Mouse (Mus musculus) intestine, embryonic 16.5 days (tissue): Measurements from ENCODE around the gene Edrf1. TPM values are rescaled to one million over a fixed set of nuclear protein-coding genes. Genes with fewer than 3 reads are reported as not detected.

Source experiments
- ATAC-seq: fragments of 200-750 bp; cut with Nextera tagmentation; 2 replicates; pipeline ENCODE4 v1.8.0; 2017; ENCODE audit warnings: moderate TSS enrichment, moderate library complexity
- H3K27ac ChIP-seq: fragments of 300-500 bp; sonication (generic); 2 replicates; pipeline ENCODE4 v1.5.1; 2014; ENCODE audit warnings: mild to moderate bottlenecking, low read length
- H3K27me3 ChIP-seq: fragments of 300-500 bp; sonication (generic); replicated peaks from 2 replicates; pipeline ENCODE4 v1.6.1; 2014; ENCODE audit warnings: low read length, control low read depth, mixed read lengths; ENCODE audit not compliant: control insufficient read depth, insufficient read depth
- H3K36me3 ChIP-seq: fragments of 300-500 bp; sonication (generic); 2 replicates; pipeline ENCODE4 v1.6.1; 2014; ENCODE audit warnings: low read length, control low read depth; ENCODE audit not compliant: control insufficient read depth, insufficient read depth
- H3K4me1 ChIP-seq: fragments of 300-500 bp; sonication (generic); 2 replicates; pipeline ENCODE4 v1.6.1; 2014; ENCODE audit warnings: low read length, control low read depth, mixed read lengths; ENCODE audit not compliant: control insufficient read depth, insufficient read depth
- H3K4me2 ChIP-seq: fragments of 300-500 bp; sonication (generic); 2 replicates; pipeline ENCODE4 v1.6.1; 2014; ENCODE audit warnings: low read depth, low read length, control low read depth
- H3K4me3 ChIP-seq: fragments of 300-500 bp; sonication (generic); 2 replicates; pipeline ENCODE4 v1.5.1; 2014; ENCODE audit warnings: mild to moderate bottlenecking, low read length
- H3K9ac ChIP-seq: fragments of 300-500 bp; sonication (generic); 2 replicates; pipeline ENCODE4 v1.6.1; 2014; ENCODE audit warnings: low read depth, low read length
- H3K9me3 ChIP-seq: fragments of 300-500 bp; sonication (generic); 2 replicates; pipeline ENCODE4 v1.6.1; 2016; ENCODE audit warnings: low read length, control low read depth; ENCODE audit not compliant: control insufficient read depth
- WGBS: fragments of 180-500 bp; shearing (Covaris S2); extraction: QIAGEN DNeasy Blood & Tissue Kit; methylation state at CpG from one replicate; pipeline ENCODE4 v1.1.7; 2014; 5-methylcytosine and 5-hydroxymethylcytosine counted together
- polyA plus RNA-seq: library from polyadenylated mRNA; unstranded; fragments of >200 nt; fragmentation: Nextera tagmentation; extraction: Ambion mirVana; gene quantifications from 2 replicates; pipeline ENCODE4 v1.2.1, GENCODE M21; 2015

Gene Edrf1
- polyA plus RNA-seq, 1 experiment from 2014 or later, result 14.1 TPM

- peak; percentile 12; the same call in 1 of the 2 replicates for ATAC-seq
- H3K4me2 ChIP-seq, result peak overlapping the region; percentile 78
- H3K36me3 ChIP-seq, result peaks cover 8% of the 10 kb centered on the region; the same call in 1 of the 2 replicates
- H3K4me3 ChIP-seq, result peak overlapping the region; percentile 95
- H3K27ac ChIP-seq, result peak overlapping the region; percentile 91
- H3K27me3 ChIP-seq, result no peaks in the 10 kb centered on the region
- 2% methylated on average over 21 of the region's 21 CpGs for WGBS
- H3K9ac ChIP-seq, result peak overlapping the region; percentile 83
- H3K4me1 ChIP-seq, result peaks cover 11% of the 10 kb centered on the region
- H3K9me3 ChIP-seq, result no peaks in the 10 kb centered on the region
Measured at GRCm38 (mm10) chr7:133636738-133637352, 498 bp upstream of the Edrf1 start.

DNA sequence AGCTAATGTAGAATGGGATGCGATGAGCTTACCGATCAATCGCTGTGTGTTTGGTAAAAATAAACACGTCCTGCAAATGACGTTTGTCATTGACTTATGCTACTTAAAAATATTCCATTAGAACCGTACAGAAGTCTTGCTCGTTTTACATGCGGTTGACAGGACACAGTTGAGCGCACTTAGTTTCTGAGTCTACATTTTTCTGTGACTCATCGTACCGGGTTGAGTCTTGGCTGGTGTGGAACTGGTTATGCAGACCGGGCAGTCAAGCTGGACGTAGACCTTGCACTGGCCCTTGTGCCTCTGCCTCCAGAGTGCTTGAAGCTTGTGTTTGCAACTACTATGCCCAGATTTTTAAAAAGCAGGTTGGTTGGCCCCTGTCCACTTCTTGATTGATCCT is 963 bp downstream of the Edrf1 start:
- peaks cover 11% of the 10 kb centered on the region for H3K4me1 ChIP-seq
- no peaks in the 10 kb centered on the region for H3K9me3 ChIP-seq
- H3K4me2 ChIP-seq, result peak overlapping the region; percentile 78
- peak overlapping the region; percentile 95 for H3K4me3 ChIP-seq
- 4% methylated on average over 13 of the region's 13 CpGs for WGBS
- H3K9ac ChIP-seq, result peak overlapping the region; percentile 98
- H3K36me3 ChIP-seq, result peaks cover 10% of the 10 kb centered on the region; the same call in 1 of the 2 replicates
- H3K27me3 ChIP-seq, result no peaks in the 10 kb centered on the region
- no peak for ATAC-seq
- peak overlapping the region; percentile 89 for H3K27ac ChIP-seq

GRCm38 (mm10) chr7:133638821-133639220 is 1.5 kb downstream of the Edrf1 start:
- no peak for ATAC-seq
- H3K9ac ChIP-seq, result no peak overlapping the region

DNA sequence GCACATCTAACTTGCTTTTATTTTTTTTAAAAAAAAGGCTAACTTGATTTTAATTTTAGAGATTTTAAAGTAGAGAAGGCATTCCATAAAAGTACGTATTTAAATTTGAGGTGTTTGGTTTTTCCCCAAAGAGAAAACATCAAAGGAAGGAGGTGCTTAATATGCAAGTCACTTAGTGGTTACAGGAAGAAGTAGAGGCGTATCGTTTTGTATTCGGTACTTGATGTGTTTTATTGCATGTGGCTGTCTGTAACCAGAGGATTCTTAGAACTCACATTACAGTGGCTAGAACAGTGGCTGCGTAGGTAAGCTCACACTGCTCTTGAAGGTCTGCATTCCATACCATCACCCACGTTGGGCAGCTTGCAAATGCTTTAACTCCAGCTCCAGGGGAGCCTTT is 8.4 kb downstream of the Edrf1 start:
- Histone ChIP-seq H3K4me1 (no peaks in the 10 kb centered on the region), H3K27ac (no peak overlapping the region), H3K27me3 (no peaks in the 10 kb centered on the region), H3K9ac (no peak overlapping the region), H3K36me3 (peaks cover 19% of the 10 kb centered on the region), H3K4me2 (no peak overlapping the region), H3K9me3 (no peaks in the 10 kb centered on the region), H3K4me3 (no peak overlapping the region)
- WGBS, result 91% methylated on average over 6 of the region's 6 CpGs
- ATAC-seq, result no peak

More at GRCm38 (mm10) chr7:133638821-133639220, 1.5 kb downstream of the Edrf1 start:
- peaks cover 13% of the 10 kb centered on the region; the same call in 1 of the 2 replicates for H3K36me3 ChIP-seq
- H3K4me3 ChIP-seq, result peak overlapping the region; percentile 95; the same call in 1 of the 2 replicates
- H3K4me1 ChIP-seq, result peaks cover 11% of the 10 kb centered on the region
- H3K4me2 ChIP-seq, result peak overlapping the region; percentile 78
- no peaks in the 10 kb centered on the region for H3K9me3 ChIP-seq
- no peak overlapping the region for H3K27ac ChIP-seq
- H3K27me3 ChIP-seq, result no peaks in the 10 kb centered on the region
- 84% methylated on average over 13 of the region's 13 CpGs for WGBS

DNA sequence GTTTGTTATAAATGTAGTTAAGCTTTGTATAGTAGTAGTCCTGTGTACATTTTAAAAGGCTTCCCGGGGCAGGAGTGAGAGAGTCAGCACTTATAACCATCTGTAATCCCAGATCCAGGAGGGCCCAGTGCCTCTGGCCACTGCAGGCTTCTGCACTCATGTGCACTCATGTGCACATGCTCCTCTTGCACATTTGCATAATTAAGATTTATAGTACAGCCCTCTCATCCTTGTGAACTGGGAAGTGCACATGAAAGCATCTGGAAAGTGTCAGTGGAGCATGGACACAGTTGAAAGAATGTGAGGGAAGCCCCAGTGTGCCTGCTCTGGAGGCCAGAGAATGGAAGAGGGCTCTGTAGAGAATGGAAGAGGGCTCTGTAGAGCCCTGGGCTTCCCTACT is 25.1 kb downstream of the Edrf1 start:
- no peak overlapping the region for H3K4me3 ChIP-seq
- 84% methylated on average over 1 of the region's 1 CpGs for WGBS
- ATAC-seq, result no peak
- H3K27ac ChIP-seq, result no peak overlapping the region
- H3K4me1 ChIP-seq, result no peaks in the 10 kb centered on the region
- H3K27me3 ChIP-seq, result no peaks in the 10 kb centered on the region
- H3K9me3 ChIP-seq, result no peaks in the 10 kb centered on the region
- H3K36me3 ChIP-seq, result peaks cover 11% of the 10 kb centered on the region; the same call in 1 of the 2 replicates
- no peak overlapping the region for H3K4me2 ChIP-seq
- no peak overlapping the region for H3K9ac ChIP-seq

GRCm38 (mm10) chr7:133669071-133669470 is 31.7 kb downstream of the Edrf1 start:
- no peak for ATAC-seq
- Histone ChIP-seq H3K4me1 (no peaks in the 10 kb centered on the region), H3K4me3 (no peak overlapping the region), H3K9ac (no peak overlapping the region), H3K36me3 (peaks cover 18% of the 10 kb centered on the region; the same call in 1 of the 2 replicates), H3K27ac (no peak overlapping the region), H3K27me3 (no peaks in the 10 kb centered on the region), H3K4me2 (no peak overlapping the region), H3K9me3 (no peaks in the 10 kb centered on the region)
- WGBS, result 84% methylated on average over 1 of the region's 1 CpGs

- Histone ChIP-seq H3K36me3 (peaks cover 18% of the 10 kb centered on the region; the same call in 1 of the 2 replicates), H3K9me3 (no peaks in the 10 kb centered on the region), H3K27ac (no peak overlapping the region), H3K4me2 (no peak overlapping the region), H3K4me3 (no peak overlapping the region), H3K9ac (no peak overlapping the region), H3K4me1 (no peaks in the 10 kb centered on the region), H3K27me3 (no peaks in the 10 kb centered on the region)
- no peak for ATAC-seq
- WGBS, result 93% methylated on average over 9 of the region's 9 CpGs
Measured at GRCm38 (mm10) chr7:133669946-133670345, 32.6 kb downstream of the Edrf1 start.

DNA sequence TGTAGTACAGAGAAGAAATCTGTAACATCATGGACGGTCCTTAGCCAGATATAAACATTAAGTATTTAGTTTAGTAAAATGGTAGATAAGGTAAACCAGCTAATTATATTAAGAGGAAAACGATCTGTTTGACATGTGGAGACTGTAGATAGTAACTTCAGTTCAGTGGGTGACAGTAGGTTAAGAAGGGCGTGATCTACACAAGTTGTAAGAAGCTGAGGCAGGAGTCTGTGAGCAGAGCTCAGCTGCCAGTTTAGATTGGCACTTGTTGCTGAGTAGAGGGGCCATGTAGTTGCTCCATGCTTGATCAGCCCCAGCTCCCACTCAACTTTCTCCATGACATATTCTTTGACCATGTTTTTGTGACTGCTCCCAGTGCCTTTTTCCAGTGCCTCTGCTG is 33.5 kb downstream of the Edrf1 start:
- H3K4me2 ChIP-seq, result no peak overlapping the region
- WGBS, result 86% methylated on average over 3 of the region's 3 CpGs
- H3K9me3 ChIP-seq, result no peaks in the 10 kb centered on the region
- no peaks in the 10 kb centered on the region for H3K27me3 ChIP-seq
- H3K4me1 ChIP-seq, result no peaks in the 10 kb centered on the region
- no peak overlapping the region for H3K27ac ChIP-seq
- no peak overlapping the region for H3K4me3 ChIP-seq
- ATAC-seq, result no peak
- H3K36me3 ChIP-seq, result peaks cover 18% of the 10 kb centered on the region; the same call in 1 of the 2 replicates
- H3K9ac ChIP-seq, result no peak overlapping the region

DNA sequence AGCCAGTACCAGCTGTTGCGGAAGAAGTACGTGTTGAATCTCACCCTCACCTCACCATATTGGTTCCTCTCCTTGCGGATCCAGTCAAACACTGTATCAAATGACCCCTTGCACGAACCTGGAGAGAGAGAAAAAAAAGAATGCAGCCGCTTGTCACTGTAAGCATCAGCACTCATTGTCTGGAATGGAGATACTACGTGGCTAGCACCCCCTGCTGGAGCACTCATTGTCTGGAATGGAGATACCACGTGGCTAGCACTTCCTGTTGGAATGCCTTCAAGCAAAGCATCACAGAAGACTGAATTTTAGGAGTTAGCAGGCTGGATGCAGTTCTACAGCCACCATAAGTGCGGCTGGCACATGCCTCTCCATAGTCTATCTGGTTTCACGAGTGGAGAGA is 38.7 kb downstream of the Edrf1 start:
- Histone ChIP-seq H3K9ac (no peak overlapping the region), H3K36me3 (peaks cover 15% of the 10 kb centered on the region; the same call in 1 of the 2 replicates), H3K27ac (no peak overlapping the region), H3K4me1 (no peaks in the 10 kb centered on the region), H3K27me3 (no peaks in the 10 kb centered on the region), H3K9me3 (no peaks in the 10 kb centered on the region), H3K4me2 (no peak overlapping the region), H3K4me3 (no peak overlapping the region)
- WGBS, result 68% methylated on average over 9 of the region's 9 CpGs
- no peak for ATAC-seq
